Mouse (Mus musculus) thymus, postnatal 0 days (tissue): ENCODE results near the gene Mpi. TPM values are rescaled to one million over a fixed set of nuclear protein-coding genes. Genes with fewer than 3 reads are reported as not detected.

Experiments used
- DNase-seq: peaks from one replicate; pipeline ENCODE4 v3.0.0-alpha.2; 2015; ENCODE audit warnings: low spot score
- polyA plus RNA-seq: library from polyadenylated mRNA; unstranded; fragments of >200 nt; fragmentation: Nextera tagmentation; extraction: Ambion mirVana; gene quantifications from 2 replicates; pipeline ENCODE4 v1.2.1, GENCODE M21; 2015

Mpi gene
- polyA plus RNA-seq, 1 experiment from 2014 or later, result 20.9 TPM

DNA sequence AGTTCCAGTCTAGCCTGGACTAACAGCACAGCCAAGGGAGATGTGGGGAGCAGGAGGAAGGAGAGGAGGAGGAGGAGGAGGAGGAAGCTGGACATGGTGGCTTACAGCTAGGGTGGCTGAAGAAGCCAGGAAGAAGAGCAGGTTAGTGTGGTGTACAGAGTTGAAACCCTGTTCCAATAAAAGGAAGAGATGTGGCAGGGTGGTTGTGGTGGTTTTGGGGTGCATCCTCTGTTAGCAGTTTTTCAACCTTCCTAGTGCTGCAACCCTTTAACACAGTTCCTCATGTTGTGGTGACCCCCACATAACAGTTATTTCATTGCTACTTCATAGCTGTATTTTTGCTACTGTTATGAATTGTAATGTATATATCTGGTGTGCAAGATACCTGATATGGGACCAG lies 28.1 kb downstream of the Mpi start:
- DNase-seq, result no peak

DNA sequence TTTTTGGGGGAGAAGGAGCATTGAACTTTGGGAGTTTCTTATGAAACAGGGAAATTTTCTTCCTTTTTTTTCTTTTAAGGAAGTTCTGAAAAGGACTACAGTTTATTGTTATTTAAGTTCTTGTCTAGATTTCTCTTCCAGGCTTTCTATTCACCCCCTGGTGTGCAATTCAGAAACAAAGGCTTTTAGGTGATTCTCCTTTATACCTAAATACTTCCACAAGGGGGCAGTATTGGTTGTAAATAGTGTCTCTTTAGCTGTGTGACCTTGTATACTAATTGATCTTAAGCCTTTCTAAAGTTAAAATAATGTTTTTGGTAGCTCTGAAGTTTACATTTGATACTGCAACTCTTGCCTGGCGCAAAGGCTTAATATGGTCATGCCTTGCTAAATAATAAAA lies 28.8 kb downstream of the Mpi start:
- DNase-seq, result peak; percentile 81

GRCm38 (mm10) chr9:57522861-57523246 lies 29.7 kb downstream of the Mpi start:
- DNase-seq, result no peak

DNA sequence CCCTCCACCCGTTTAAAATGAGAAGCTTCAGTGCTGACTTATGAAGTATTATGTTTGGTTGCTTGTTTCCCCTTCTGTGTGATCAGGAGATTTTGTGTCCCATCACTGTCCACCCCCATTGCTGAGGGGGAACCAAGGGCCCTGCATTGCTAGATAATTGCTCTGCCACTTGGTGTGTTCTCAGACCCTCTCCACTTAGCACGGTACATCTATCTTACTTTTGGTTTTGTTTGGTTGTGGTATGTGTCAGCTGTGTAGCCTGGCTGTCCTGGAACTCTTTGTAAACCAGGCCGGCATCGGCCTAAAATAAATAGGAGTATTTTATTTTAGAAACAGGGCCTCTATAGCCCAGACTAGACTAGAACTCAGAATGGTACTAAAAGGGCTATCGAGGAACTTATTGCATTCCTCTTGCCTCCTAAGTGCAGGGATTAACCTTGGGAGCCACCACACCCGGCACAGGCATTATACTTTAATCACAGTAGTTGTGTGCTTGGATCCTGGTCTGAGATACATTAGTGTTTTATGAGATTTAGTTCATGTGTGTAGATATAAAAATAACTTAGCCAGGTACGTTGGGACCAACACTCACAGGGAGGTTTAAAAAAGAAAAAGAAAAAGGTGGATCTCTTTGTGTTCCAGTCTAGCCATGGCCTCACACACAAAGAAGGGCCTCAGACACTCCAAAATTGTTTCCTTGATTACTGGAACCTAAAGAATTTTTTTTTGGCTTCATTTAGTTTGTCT lies 30.3 kb downstream of the Mpi start:
- DNase-seq, result no peak

DNA sequence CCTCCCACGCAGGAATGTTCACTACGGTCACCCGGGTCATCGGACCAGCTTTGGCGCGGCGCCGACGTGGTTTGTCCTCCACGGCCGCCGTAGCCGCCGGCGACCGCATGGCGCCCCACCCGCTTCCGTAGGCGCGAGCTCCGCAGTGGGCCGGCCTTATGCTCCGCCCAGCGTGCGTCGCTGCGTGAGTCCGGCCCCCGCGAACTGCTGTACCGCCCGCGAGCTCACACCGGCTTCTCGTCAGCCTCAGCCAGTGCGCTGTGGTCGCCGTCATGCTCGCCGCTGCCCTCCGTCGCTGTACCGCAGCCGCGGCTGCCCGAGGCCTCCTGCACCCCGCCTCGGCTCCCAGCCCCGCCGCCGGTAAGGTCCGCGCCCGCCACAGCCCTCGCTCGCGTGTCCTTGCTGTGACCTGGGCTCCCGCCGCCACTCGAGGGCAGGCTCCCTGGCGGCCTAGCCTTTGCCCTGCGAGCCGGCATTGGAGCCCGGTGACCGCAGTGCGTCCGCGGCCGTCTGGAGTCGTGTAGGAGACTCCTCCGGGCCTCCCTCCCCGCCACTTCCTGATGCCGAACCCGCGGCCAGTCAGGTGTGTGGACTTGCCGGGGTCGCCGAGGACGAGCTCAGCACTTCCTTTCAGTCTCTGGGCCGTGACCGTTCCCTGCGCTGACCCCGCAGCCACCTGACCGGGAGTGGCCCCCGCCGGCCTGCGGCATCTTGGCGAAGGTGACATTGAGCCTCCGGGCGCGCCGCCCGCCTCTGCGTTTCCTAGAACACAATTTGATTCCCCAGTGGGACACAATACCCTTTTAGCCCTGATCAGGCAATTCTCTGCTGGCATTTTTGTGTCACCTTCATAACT lies 31.3 kb downstream of the Mpi start, which contains the start of gene Cox5a:
Gene Cox5a, plus strand, starts transcription at position 219 of the 856 bp plus-strand sequence.
- DNase-seq, result peak; percentile 91

DNA sequence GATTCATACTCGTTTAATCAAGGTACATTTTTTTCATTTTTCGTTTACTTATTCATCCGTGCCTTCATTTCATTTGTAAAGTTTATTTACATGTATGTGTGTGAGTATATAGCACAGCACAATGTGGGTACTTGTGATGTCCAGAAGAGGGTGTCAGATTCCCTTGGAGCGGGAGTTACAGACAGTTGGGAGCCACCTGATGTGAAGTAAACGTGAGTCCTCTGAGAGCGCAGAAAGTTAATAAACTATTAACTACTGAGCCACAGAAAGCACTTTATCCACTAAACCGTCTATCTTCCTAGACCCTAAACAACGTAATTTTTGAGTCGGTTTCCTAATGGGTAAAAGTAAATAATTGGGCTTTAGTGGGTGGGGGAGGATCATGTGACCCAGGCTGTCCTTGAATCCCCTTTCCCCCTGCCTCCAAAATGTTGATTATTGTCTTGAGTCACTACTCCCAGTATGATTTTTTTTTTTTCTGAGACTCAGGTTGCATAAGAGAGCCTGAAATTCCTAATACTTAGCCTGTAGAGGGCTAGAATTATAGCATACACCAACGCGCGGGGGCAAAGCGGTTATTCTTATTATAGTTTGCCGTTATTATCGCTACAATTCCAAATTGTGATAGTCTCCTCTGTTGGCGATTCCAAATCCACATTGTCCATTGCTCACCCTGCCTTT lies 32.0 kb downstream of the Mpi start:
- DNase-seq, result no peak

DNA sequence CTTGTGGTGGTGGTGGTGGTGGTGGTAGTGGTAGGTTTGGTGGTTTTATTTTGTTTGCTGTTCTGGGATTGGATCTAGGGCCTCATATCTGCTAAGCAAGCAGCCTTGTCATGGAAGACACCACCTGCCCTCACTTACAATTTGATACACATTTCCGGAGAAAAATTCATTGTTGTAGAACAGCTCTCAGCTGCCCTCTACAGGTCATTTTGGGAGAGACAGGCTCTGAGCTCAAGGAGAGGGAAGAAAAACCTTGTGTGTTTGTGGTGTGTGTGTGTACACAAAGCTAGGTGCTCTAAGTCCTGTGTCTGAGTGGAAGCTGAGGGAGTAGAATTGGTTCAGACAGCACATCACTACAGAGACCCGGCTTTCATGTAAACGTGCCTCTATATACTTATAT lies 35.5 kb downstream of the Mpi start:
- peak; percentile 85 for DNase-seq

DNA sequence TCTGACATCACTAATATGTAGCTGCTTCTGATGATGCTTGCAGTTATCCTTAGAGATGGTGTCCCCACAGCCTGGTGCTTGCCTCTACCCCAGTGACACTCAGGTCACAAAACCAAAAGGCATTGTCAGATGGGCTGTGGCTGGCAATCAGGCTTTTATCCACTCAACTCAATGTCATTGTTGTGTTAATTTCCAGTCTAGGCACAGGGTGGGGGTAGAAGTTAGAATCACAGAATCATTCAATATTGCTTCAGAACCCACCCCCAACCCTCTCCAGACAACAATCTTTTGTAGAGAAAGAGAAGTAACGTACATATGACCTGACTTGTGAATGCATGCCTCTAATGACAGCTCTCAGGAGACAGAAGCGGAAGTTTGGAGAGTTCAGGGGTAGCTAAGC lies 42.0 kb downstream of the Mpi start:
- no peak for DNase-seq

DNA sequence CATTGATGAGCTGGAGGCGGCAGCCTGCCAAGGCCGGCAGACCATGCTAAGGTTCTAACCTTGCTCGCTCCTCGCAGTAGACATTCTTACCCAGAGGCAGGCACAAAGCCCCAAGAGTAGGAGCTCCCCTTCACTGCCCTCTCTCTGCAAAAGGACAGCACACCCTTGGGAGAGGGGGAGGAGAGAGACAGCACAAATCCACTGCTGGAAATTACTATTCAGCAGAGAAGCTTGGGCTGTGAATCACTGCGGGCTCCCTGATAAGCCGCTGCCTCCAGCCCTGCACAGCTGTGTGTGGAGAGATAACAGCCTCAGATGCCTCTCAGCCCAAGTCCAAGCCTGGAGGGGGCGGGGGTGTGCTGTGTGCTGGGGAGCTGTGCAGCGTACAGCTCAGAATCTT lies 46.9 kb downstream of the Mpi start:
- no peak for DNase-seq

GRCm38 (mm10) chr9:57504891-57505290 lies 47.7 kb downstream of the Mpi start:
- DNase-seq, result no peak

- peak; percentile 54 for DNase-seq
Observed at GRCm38 (mm10) chr9:57504381-57504700, 48.2 kb downstream of the Mpi start.

DNA sequence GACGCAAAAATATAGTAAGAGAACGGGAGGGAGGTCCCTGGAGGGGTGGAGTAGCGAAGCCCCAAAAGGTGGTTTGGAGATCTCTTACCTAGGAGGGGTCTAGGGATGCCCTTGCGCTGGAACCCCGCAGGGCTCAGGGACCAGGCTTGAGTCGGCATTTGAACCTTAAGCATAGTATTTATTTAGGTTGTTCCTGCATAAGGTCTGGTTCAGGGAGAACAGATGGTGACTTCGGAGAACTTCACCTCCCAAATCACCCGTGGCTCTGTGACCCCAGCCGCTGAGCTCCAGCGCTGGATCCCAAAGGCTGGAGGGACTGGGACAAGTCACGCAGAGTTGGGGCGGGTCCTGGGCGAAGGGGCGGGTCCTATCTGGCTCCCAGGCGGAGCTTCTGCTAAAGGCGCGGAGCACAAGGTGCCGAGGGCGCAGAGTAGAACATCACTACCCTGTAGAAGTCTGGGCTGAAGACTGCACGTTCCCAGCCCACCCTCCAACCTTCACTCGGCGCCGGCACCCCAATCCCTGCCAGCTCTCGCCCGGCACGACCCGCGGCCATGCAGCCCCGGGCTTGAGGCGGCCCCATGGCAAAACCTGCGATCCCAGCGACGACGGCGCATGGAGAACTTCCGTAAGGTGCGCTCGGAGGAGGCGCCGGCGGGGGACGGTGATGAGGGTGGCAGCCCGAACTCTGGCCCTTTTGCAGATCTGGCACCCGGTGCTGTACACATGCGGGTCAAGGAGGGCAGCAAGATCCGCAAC lies 48.8 kb downstream of the Mpi start, which contains the start of gene Rpp25:
Gene Rpp25, plus strand, starts transcription at position 405 of the 759 bp plus-strand sequence.
- no peak for DNase-seq

DNA sequence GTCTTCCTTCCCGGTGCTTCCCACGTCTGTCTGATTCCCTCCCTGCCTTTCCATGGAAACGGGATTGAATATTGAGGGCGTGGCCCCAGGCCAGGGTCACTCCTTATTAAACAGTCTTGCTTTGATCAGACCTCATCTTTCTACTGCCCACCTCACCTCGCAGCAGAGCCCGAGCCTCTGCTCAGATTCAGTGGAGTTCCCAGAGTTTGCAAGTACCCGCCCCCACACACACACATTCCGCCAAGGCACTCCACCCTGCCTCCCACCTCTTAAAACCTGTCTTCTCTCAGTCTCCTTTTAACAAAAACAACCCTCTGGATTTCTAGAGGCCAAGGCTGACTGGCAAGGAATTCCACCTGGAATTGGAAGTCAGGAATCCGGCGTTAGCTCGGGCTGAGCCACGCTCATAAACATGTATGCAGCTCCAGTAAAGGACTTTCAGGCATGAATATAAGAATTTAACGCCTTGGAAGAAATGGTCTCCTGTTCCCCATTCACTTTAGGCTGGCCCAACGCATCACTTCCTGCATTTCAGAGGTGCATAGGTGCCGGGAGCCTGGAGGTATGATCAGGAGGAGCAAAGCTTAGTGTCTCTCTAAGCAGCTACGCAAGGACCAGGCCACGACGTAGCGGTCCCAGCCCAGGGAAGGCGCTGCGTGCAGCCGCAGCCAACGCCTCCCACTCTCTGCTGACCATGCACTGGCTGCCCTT lies 49.5 kb downstream of the Mpi start:
- DNase-seq, result no peak

- DNase-seq, result no peak
Observed at GRCm38 (mm10) chr9:57501861-57502260, 50.7 kb downstream of the Mpi start.

DNA sequence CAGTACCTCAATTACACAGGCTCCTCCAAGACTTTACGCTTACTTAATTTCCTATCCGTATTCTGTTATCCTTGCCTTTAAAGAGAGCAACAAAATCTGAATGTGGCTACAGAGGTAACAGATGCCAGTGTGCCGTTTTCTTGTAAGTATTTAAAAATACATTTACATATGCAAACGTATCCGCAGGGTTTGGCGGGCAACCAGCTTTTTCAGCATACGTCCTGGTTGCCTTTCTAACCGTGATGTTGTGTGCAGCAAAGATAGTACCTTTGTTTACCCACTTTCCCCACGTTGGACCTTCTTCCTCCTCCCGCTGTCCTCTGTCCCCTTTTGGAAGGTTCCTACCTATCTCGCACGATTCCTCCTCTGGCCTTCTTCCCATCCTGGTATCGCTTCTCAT lies 51.1 kb downstream of the Mpi start:
- no peak for DNase-seq

GRCm38 (mm10) chr9:57498536-57498935 lies 54.0 kb downstream of the Mpi start:
- no peak for DNase-seq

GRCm38 (mm10) chr9:57497236-57497635 lies 55.3 kb downstream of the Mpi start:
- DNase-seq, result no peak

DNA sequence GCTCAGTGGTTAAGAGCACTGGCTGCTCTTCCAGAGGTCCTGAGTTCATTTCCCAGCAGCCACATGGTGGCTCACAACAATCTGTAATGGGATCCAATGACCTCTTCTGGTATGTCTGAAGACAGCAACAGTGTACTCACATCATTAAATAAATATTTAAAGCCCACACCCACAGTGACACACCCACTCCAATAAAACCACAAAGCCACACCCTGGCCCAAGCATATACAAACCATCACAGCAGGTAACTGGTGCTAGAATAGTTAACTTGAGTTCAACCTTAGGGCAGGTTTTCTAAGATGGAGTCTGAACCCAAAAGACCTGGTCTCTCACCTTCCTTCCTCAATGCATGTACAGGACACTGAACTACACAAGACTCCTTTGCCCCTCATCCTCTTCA lies 57.6 kb downstream of the Mpi start:
- no peak for DNase-seq
